Mouse (Mus musculus) inflammation-experienced regulatory T-cells, adult 6 months (primary cell): ENCODE measurements around the gene Ptcd1. TPM values are rescaled to one million over a fixed set of nuclear protein-coding genes. Genes with fewer than 3 reads are reported as not detected.
"Not testable (repeated sequence)": the region's sequence is repeated elsewhere in the genome, so short reads cannot be mapped to it uniquely, and the experiment has no call there.

ENCODE experiments used
- ATAC-seq: one replicate; pipeline ENCODE4 v1.8.0; 2017
- polyA plus RNA-seq, 3 experiments: library from polyadenylated mRNA; unstranded; fragments of 100-300 nt; shearing (Covaris generic); gene quantifications; one replicate each; pipeline ENCODE4 v1.2.1; 2017

Gene Ptcd1
- polyA plus RNA-seq, 3 experiments from 2014 or later: 10.5 to 15.2 (median 13.2) TPM

- no peak for ATAC-seq
Measured at GRCm38 (mm10) chr5:145113416-145113815, 53.5 kb downstream of the Ptcd1 start.

- ATAC-seq: no peak
Measured at GRCm38 (mm10) chr5:145112566-145112965, 54.3 kb downstream of the Ptcd1 start.

GRCm38 (mm10) chr5:145110401-145110800 is 56.5 kb downstream of the Ptcd1 start:
- no peak for ATAC-seq

GRCm38 (mm10) chr5:145105694-145106275 is 61.1 kb downstream of the Ptcd1 start:
- ATAC-seq: no peak

GRCm38 (mm10) chr5:145104328-145104727 is 62.6 kb downstream of the Ptcd1 start:
- ATAC-seq: no peak

- no peak for ATAC-seq
Measured at GRCm38 (mm10) chr5:145102706-145103105, 64.2 kb downstream of the Ptcd1 start.

GRCm38 (mm10) chr5:145101451-145101850 is 65.5 kb downstream of the Ptcd1 start:
- ATAC-seq: not testable (repeated sequence)

GRCm38 (mm10) chr5:145100960-145101359 is 65.9 kb downstream of the Ptcd1 start:
- ATAC-seq: no peak

GRCm38 (mm10) chr5:145098340-145098821 is 68.5 kb downstream of the Ptcd1 start:
- no peak for ATAC-seq

Other genes with a start within 250 kb of the Ptcd1 start
- gene Smurf1, start 201.3 kb downstream of the Ptcd1 start, polyA plus RNA-seq: 1 to 10 TPM; 2.7 to 6.8 (median 5.4) TPM
- gene Gm4871, start 134.4 kb downstream of the Ptcd1 start, polyA plus RNA-seq: not detected
- not detected for gene 1700018F24Rik, start 124.1 kb downstream of the Ptcd1 start, polyA plus RNA-seq
- 10 to 100 TPM; 86.2 to 96.6 (median 91.8) TPM for gene Arpc1a, start 83.3 kb downstream of the Ptcd1 start, polyA plus RNA-seq
- gene Kpna7, start 83.1 kb downstream of the Ptcd1 start, polyA plus RNA-seq: not detected
- gene Arpc1b, start 52.9 kb downstream of the Ptcd1 start, polyA plus RNA-seq: 1,000 to 10,000 TPM in 1 of 3 experiments, 100 to 1,000 TPM in 2; 806 to 1,201 (median 880) TPM
- gene Pdap1, start 26.9 kb downstream of the Ptcd1 start, polyA plus RNA-seq: 10 to 100 TPM; 34.4 to 55.2 (median 47.9) TPM
- 100 to 1,000 TPM; 114 to 119 (median 115) TPM for gene Bud31, start 26.7 kb downstream of the Ptcd1 start, polyA plus RNA-seq
- 10 to 100 TPM; 11.7 to 18.4 (median 15.5) TPM for gene Cpsf4, start 105 bp upstream of the Ptcd1 start, polyA plus RNA-seq
- 100 to 1,000 TPM; 377 to 453 (median 389) TPM for gene Atp5j2, start 25.0 kb upstream of the Ptcd1 start, polyA plus RNA-seq
- 10 to 100 TPM; 13.9 to 23.1 (median 20.1) TPM for gene Zkscan14, start 34.8 kb upstream of the Ptcd1 start, polyA plus RNA-seq
- 1 to 10 TPM; 4.1 to 7.6 (median 6.7) TPM for gene Zkscan5, start 37.5 kb upstream of the Ptcd1 start, polyA plus RNA-seq
- gene Zfp655, start 64.6 kb upstream of the Ptcd1 start, polyA plus RNA-seq: 10 to 100 TPM; 59.4 to 73.3 (median 59.6) TPM
- gene Zscan25, start 113.4 kb upstream of the Ptcd1 start, polyA plus RNA-seq: under 1 TPM; 0.44 to 0.53 (median 0.49) TPM
- not detected for gene Cyp3a57, start 178.2 kb upstream of the Ptcd1 start, polyA plus RNA-seq